ENCODE assay signal across 10 mouse cellular contexts in the genomic region with DNA sequence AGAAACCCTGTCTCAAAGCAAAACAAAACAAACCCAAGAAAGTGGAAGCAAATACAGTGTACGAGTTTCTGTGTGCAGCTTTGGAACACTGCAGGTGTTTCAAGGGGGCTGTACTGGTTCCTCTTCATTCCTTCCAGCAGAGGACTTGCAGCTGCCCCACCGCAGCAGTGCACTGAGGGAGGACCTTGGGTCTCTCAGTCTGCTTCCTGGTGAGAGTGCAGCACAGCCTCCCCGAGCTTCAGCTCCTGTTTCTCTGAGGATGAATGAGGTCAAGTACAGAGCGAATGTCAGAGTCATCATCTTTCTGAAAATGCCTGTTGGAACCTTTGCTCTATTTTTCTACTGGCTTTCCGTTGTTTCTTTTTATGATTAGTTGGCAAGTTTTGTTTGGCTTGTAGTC. TPM values are rescaled to one million over a fixed set of nuclear protein-coding genes. Genes with fewer than 3 reads are reported as not detected.
DNase-seq lines count a peak whose midpoint lies in the region.
"Had no signal": no experiment of that assay in that cellular context is flagged by ENCODE, and none has a peak within 500 bp of the region (broad histone marks: within the 10 kb centered on the region; RNA-seq: fewer than 3 reads in every experiment).

No protein-coding gene starts in this region.

- DNase-seq in adrenal gland, adult (ENCODE audit: inconsistent age in 2 of 2, low spot score in 1 of 2) = peak; percentile 64 to 84
- DNase-seq in adrenal gland, adult 18-20 months (ENCODE audit: low spot score in 2 of 2) = no peak
- peak; percentile 22 for DNase-seq in kidney, adult 9 months
- DNase-seq in kidney, adult 11 months = no peak
- peak; percentile 45 for DNase-seq in adrenal gland, postnatal 10 days
- peak; percentile 79 for DNase-seq in thymus, postnatal 0 days (ENCODE audit: low spot score)
- DNase-seq in ovary, postnatal 14 days (ENCODE audit: low spot score) = no peak
- DNase-seq in lung, postnatal 14 days = no peak
- DNase-seq: lung, embryonic 14.5 days; right cerebral cortex, postnatal 14 days had no signal

RNA-seq across cellular contexts. Expression of gene Nsf, which starts 12.5 kb away (rescaled TPM):
- 100 to 1,000 TPM; 154 to 197 TPM for total RNA-seq in adrenal gland, adult 18-20 months (2021)
- 10 to 100 TPM; 89.5 to 94.1 TPM for total RNA-seq in adrenal gland, postnatal 10 days (2021)
- polyA plus RNA-seq in thymus, postnatal 0 days (2015; fragmentation: Nextera tagmentation; extraction: Ambion mirVana) = 51.6 and 60.2 TPM in 2 replicates

RNA-seq across cellular contexts. Expression of gene Arf2, which starts 25.2 kb away (rescaled TPM):
- total RNA-seq in adrenal gland, adult 18-20 months (2021) = 10 to 100 TPM; 41.0 to 59.1 TPM
- total RNA-seq in adrenal gland, postnatal 10 days (2021) = 10 to 100 TPM; 39.5 to 40.1 TPM
- 42.2 and 49.6 TPM in 2 replicates for polyA plus RNA-seq in thymus, postnatal 0 days (2015; fragmentation: Nextera tagmentation; extraction: Ambion mirVana)

Comparison
In these comparisons a context has a peak if more than half of its experiments do, and no peak if none do; other contexts are left out.
1. DNase-seq: peak in adrenal gland, adult (2 of 2), kidney, adult 9 months (single experiment), adrenal gland, postnatal 10 days (single experiment) and thymus, postnatal 0 days (single experiment); none in adrenal gland, adult 18-20 months (0 of 2), kidney, adult 11 months (single experiment), ovary, postnatal 14 days (single experiment) and lung, postnatal 14 days (single experiment).